Mouse (Mus musculus) liver, adult 2 months (tissue): ENCODE data around the gene Fgf13. TPM values are rescaled to one million over a fixed set of nuclear protein-coding genes. Genes with fewer than 3 reads are reported as not detected.

Experiments
- DNase-seq: peaks from one replicate; pipeline ENCODE4 v3.0.0-alpha.2; 2011; ENCODE audit warnings: low read depth, low spot score; ENCODE audit errors: extremely low read depth
- H3K27ac ChIP-seq: fragments of 200-500 bp; replicated peaks from 2 replicates; pipeline ENCODE4 v1.5.1; 2012; ENCODE audit warnings: low read depth, mild to moderate bottlenecking, control low read depth, inconsistent platforms, low read length; ENCODE audit not compliant: insufficient read depth
- H3K27me3 ChIP-seq: fragments of 200-500 bp; 2 replicates; pipeline ENCODE4 v1.6.1; 2012; ENCODE audit warnings: mild to moderate bottlenecking, moderate library complexity, low read length, inconsistent platforms; ENCODE audit not compliant: control insufficient read depth, insufficient read depth
- H3K36me3 ChIP-seq: fragments of 200-500 bp; 2 replicates; pipeline ENCODE4 v1.6.1; 2012; ENCODE audit warnings: low read length, inconsistent platforms; ENCODE audit not compliant: control insufficient read depth, insufficient read depth
- H3K4me1 ChIP-seq: fragments of 200-500 bp; 2 replicates; pipeline ENCODE4 v1.6.1; 2011; ENCODE audit warnings: low read length; ENCODE audit not compliant: control insufficient read depth, insufficient read depth
- H3K4me3 ChIP-seq: fragments of 200-500 bp; 2 replicates; pipeline ENCODE4 v1.5.1; 2011; ENCODE audit warnings: low read depth, mild to moderate bottlenecking, control low read depth, low read length, moderate library complexity; ENCODE audit not compliant: insufficient read depth
- H3K79me2 ChIP-seq: fragments of 200-500 bp; 2 replicates; pipeline ENCODE4 v1.6.1; 2012; ENCODE audit warnings: inconsistent platforms, mild to moderate bottlenecking, low read length, moderate library complexity; ENCODE audit not compliant: control insufficient read depth, insufficient read depth
- H3K9ac ChIP-seq: fragments of 200-500 bp; 2 replicates; pipeline ENCODE4 v1.6.1; 2012; ENCODE audit warnings: low read depth, mild to moderate bottlenecking, control low read depth, inconsistent platforms, low read length
- CTCF ChIP-seq: fragments of 200-500 bp; IDR thresholded peaks from 2 replicates; pipeline ENCODE4 v1.5.1; 2011; ENCODE audit warnings: low read depth, low read length, control low read depth
- POLR2A ChIP-seq: fragments of 200-500 bp; IDR thresholded peaks from 2 replicates; pipeline ENCODE4 v1.6.1; 2011; ENCODE audit warnings: low read length, control low read depth; ENCODE audit not compliant: insufficient read depth; ENCODE audit errors: extremely low read depth
- WGBS: fragments of 180-500 bp; shearing (Covaris S2); methylation state at CpG from one replicate; pipeline ENCODE4 v1.1.7; 2018; 5-methylcytosine and 5-hydroxymethylcytosine counted together
- polyA plus RNA-seq: library from polyadenylated mRNA; depleted of rRNA; stranded (reverse); fragments of >200 nt; gene quantifications from 2 replicates; pipeline ENCODE4 v1.2.3, GENCODE M21; 2012
- total RNA-seq: library from RNA; depleted of rRNA; stranded (reverse); fragments of >200 nt; gene quantifications from 2 replicates; pipeline ENCODE4 v1.2.3, GENCODE M21; 2014

The Fgf13 gene
- total and polyA plus RNA-seq, 2 experiments: not detected

- Histone ChIP-seq H3K4me1 (no peaks in the 10 kb centered on the region), H3K9ac (no peak overlapping the region), H3K27ac (no peak overlapping the region), H3K36me3 (no peaks in the 10 kb centered on the region), H3K4me3 (no peak overlapping the region), H3K79me2 (no peaks in the 10 kb centered on the region), H3K27me3 (no peaks in the 10 kb centered on the region)
- 44% methylated on average over 2 of the region's 2 CpGs for whole genome bisulfite sequencing
- no peak for DNase-seq
- TF ChIP-seq POLR2A (no peak), CTCF (no peak)
These were observed 327.0 kb downstream of the Fgf13 start for GRCm38 (mm10) chrX:59240683-59241459.

- 35% methylated on average over 3 of the region's 3 CpGs for WGBS
- no peak for DNase-seq
- H3K4me3 ChIP-seq: no peak overlapping the region
- no peak overlapping the region for H3K9ac ChIP-seq
- H3K36me3 ChIP-seq: no peaks in the 10 kb centered on the region
- no peaks in the 10 kb centered on the region for H3K79me2 ChIP-seq
- TF ChIP-seq CTCF (no peak), POLR2A (no peak)
- H3K4me1 ChIP-seq: no peaks in the 10 kb centered on the region
- H3K27ac ChIP-seq: no peak overlapping the region
- no peaks in the 10 kb centered on the region for H3K27me3 ChIP-seq
These were observed 347.2 kb downstream of the Fgf13 start for GRCm38 (mm10) chrX:59220675-59221074.

- no peak for DNase-seq
- Histone ChIP-seq H3K4me1 (no peaks in the 10 kb centered on the region), H3K9ac (no peak overlapping the region), H3K36me3 (no peaks in the 10 kb centered on the region), H3K27ac (no peak overlapping the region), H3K4me3 (no peak overlapping the region), H3K79me2 (no peaks in the 10 kb centered on the region), H3K27me3 (no peaks in the 10 kb centered on the region)
- TF ChIP-seq POLR2A (no peak), CTCF (no peak)
These were observed 366.7 kb downstream of the Fgf13 start for GRCm38 (mm10) chrX:59201146-59201545.

GRCm38 (mm10) chrX:59194149-59194548, 373.7 kb downstream of the Fgf13 start:
- H3K27me3 ChIP-seq: no peaks in the 10 kb centered on the region
- DNase-seq: no peak
- no peak overlapping the region for H3K27ac ChIP-seq
- 75% methylated on average over 4 of the region's 4 CpGs for WGBS
- H3K79me2 ChIP-seq: no peaks in the 10 kb centered on the region
- H3K4me3 ChIP-seq: no peak overlapping the region
- no peak for TF ChIP-seq CTCF
- TF ChIP-seq POLR2A: no peak
- H3K9ac ChIP-seq: no peak overlapping the region
- H3K4me1 ChIP-seq: no peaks in the 10 kb centered on the region
- H3K36me3 ChIP-seq: no peaks in the 10 kb centered on the region

GRCm38 (mm10) chrX:59186922-59187321, 380.9 kb downstream of the Fgf13 start:
- WGBS: 75% methylated on average over 4 of the region's 4 CpGs
- TF ChIP-seq POLR2A: no peak
- no peak for TF ChIP-seq CTCF
- H3K4me1 ChIP-seq: no peaks in the 10 kb centered on the region
- no peak overlapping the region for H3K4me3 ChIP-seq
- no peak for DNase-seq
- H3K9ac ChIP-seq: no peak overlapping the region
- no peaks in the 10 kb centered on the region for H3K36me3 ChIP-seq
- H3K27ac ChIP-seq: no peak overlapping the region
- no peaks in the 10 kb centered on the region for H3K27me3 ChIP-seq
- H3K79me2 ChIP-seq: no peaks in the 10 kb centered on the region

GRCm38 (mm10) chrX:59182323-59182722, 385.5 kb downstream of the Fgf13 start:
- Histone ChIP-seq H3K36me3 (no peaks in the 10 kb centered on the region), H3K9ac (no peak overlapping the region), H3K27ac (no peak overlapping the region), H3K27me3 (no peaks in the 10 kb centered on the region), H3K79me2 (no peaks in the 10 kb centered on the region), H3K4me1 (no peaks in the 10 kb centered on the region), H3K4me3 (no peak overlapping the region)
- TF ChIP-seq POLR2A (no peak), CTCF (no peak)
- DNase-seq: no peak
- WGBS: 68% methylated on average over 4 of the region's 4 CpGs
